Mouse (Mus musculus) adrenal gland, postnatal 25 days (tissue): ENCODE measurements around the gene Tfr2. TPM values are rescaled to one million over a fixed set of nuclear protein-coding genes. Genes with fewer than 3 reads are reported as not detected.
"Not testable (repeated sequence)": the region's sequence is repeated elsewhere in the genome, so short reads cannot be mapped to it uniquely, and the experiment has no call there.

ENCODE experiments used
- DNase-seq: peaks from one replicate; pipeline ENCODE4 v3.0.0; 2021; ENCODE audit warnings: mixed read lengths
- total RNA-seq: library from RNA; stranded (reverse); gene quantifications from 2 replicates; pipeline ENCODE4 v1.2.3, GENCODE M21; 2021

The Tfr2 gene
- total RNA-seq, 1 experiment from 2014 or later = 0.85 TPM

- DNase-seq = peak; percentile 75
Observed at GRCm38 (mm10) chr5:137584976-137585375, 15.3 kb downstream of the Tfr2 start.

- no peak for DNase-seq
Observed at GRCm38 (mm10) chr5:137590507-137590906, 20.9 kb downstream of the Tfr2 start.

- no peak for DNase-seq
Observed at GRCm38 (mm10) chr5:137595921-137596320, 26.3 kb downstream of the Tfr2 start.

- DNase-seq = no peak
Observed at GRCm38 (mm10) chr5:137596601-137597261, 27.1 kb downstream of the Tfr2 start.

- DNase-seq = no peak
Observed at GRCm38 (mm10) chr5:137597625-137598024, 28.0 kb downstream of the Tfr2 start.

GRCm38 (mm10) chr5:137598100-137598826 lies 28.6 kb downstream of the Tfr2 start:
- DNase-seq = no peak

- DNase-seq = no peak
Observed at GRCm38 (mm10) chr5:137599600-137599999, 30.0 kb downstream of the Tfr2 start.

- DNase-seq = no peak
Observed at GRCm38 (mm10) chr5:137600281-137600618, 30.6 kb downstream of the Tfr2 start.

GRCm38 (mm10) chr5:137600619-137601364 lies 31.2 kb downstream of the Tfr2 start, which contains the start of gene Mospd3:
Mospd3 (minus strand) TSS chr5:137601058.
- peak; percentile 96 for DNase-seq

GRCm38 (mm10) chr5:137601365-137601729 lies 31.7 kb downstream of the Tfr2 start:
- DNase-seq = peak; percentile 23

GRCm38 (mm10) chr5:137607860-137608653 lies 38.4 kb downstream of the Tfr2 start:
- no peak for DNase-seq

GRCm38 (mm10) chr5:137608654-137609190 lies 39.1 kb downstream of the Tfr2 start:
- no peak for DNase-seq

- DNase-seq = no peak
Observed at GRCm38 (mm10) chr5:137609292-137609691, 39.7 kb downstream of the Tfr2 start.

- no peak for DNase-seq
Observed at GRCm38 (mm10) chr5:137610056-137610455, 40.4 kb downstream of the Tfr2 start.

- peak; percentile 82 for DNase-seq
Observed at GRCm38 (mm10) chr5:137610548-137611244, 41.1 kb downstream of the Tfr2 start.

- peak; percentile 77 for DNase-seq
Observed at GRCm38 (mm10) chr5:137611245-137611602, 41.6 kb downstream of the Tfr2 start.

GRCm38 (mm10) chr5:137613076-137613475 lies 43.4 kb downstream of the Tfr2 start:
- DNase-seq = no peak

GRCm38 (mm10) chr5:137613550-137613949 lies 43.9 kb downstream of the Tfr2 start, which contains the start of gene Pcolce:
Pcolce (minus strand) TSS chr5:137613784.
- DNase-seq = peak; percentile 68

- not testable (repeated sequence) for DNase-seq
Observed at GRCm38 (mm10) chr5:137614921-137615320, 45.3 kb downstream of the Tfr2 start.

GRCm38 (mm10) chr5:137615347-137615746 lies 45.7 kb downstream of the Tfr2 start:
- no peak for DNase-seq

- no peak for DNase-seq
Observed at GRCm38 (mm10) chr5:137623937-137624530, 54.4 kb downstream of the Tfr2 start.
